Mouse (Mus musculus): ENCODE data around the gene Cfap36.

Cfap36 gene

GRCm38 (mm10) chr11:29246883-29247650 is at the start of gene Cfap36:
Gene Cfap36 (minus strand): TSS chr11:29247409.
- DNase-seq = peak; percentile 83 to 90

- DNase-seq = no peak
Observed at GRCm38 (mm10) chr11:29287305-29287704, 40.1 kb upstream of the Cfap36 start.

GRCm38 (mm10) chr11:29286040-29286439 is 38.8 kb upstream of the Cfap36 start:
- no peak for DNase-seq

- DNase-seq = no peak
Observed at GRCm38 (mm10) chr11:29274758-29275157, 27.5 kb upstream of the Cfap36 start.

GRCm38 (mm10) chr11:29267824-29268223 is 20.6 kb upstream of the Cfap36 start:
- DNase-seq = no peak

GRCm38 (mm10) chr11:29254643-29255042 is 7.4 kb upstream of the Cfap36 start:
- DNase-seq = no peak

GRCm38 (mm10) chr11:29248386-29248785 is 1.2 kb upstream of the Cfap36 start:
- no peak for DNase-seq

GRCm38 (mm10) chr11:29247725-29248124 is 516 bp upstream of the Cfap36 start:
- no peak for DNase-seq

- DNase-seq = no peak
Observed at GRCm38 (mm10) chr11:29245988-29246387, 1.2 kb downstream of the Cfap36 start.

- DNase-seq = no peak
Observed at GRCm38 (mm10) chr11:29241961-29242360, 5.2 kb downstream of the Cfap36 start.

GRCm38 (mm10) chr11:29239353-29239752 is 7.9 kb downstream of the Cfap36 start:
- no peak for DNase-seq

GRCm38 (mm10) chr11:29238551-29238950 is 8.7 kb downstream of the Cfap36 start:
- DNase-seq = no peak

GRCm38 (mm10) chr11:29238047-29238446 is 9.2 kb downstream of the Cfap36 start:
- no peak for DNase-seq

- no peak for DNase-seq
Observed at GRCm38 (mm10) chr11:29237364-29237763, 9.8 kb downstream of the Cfap36 start.

GRCm38 (mm10) chr11:29233569-29233968 is 13.6 kb downstream of the Cfap36 start:
- DNase-seq = no peak

- DNase-seq = no peak
Observed at GRCm38 (mm10) chr11:29228957-29229356, 18.3 kb downstream of the Cfap36 start.

- no peak for DNase-seq
Observed at GRCm38 (mm10) chr11:29224754-29225153, 22.5 kb downstream of the Cfap36 start.

- DNase-seq = no peak
Observed at GRCm38 (mm10) chr11:29222310-29222709, 24.9 kb downstream of the Cfap36 start.

GRCm38 (mm10) chr11:29219055-29219454 is 28.2 kb downstream of the Cfap36 start:
- DNase-seq = no peak

GRCm38 (mm10) chr11:29216196-29216595 is 31.0 kb downstream of the Cfap36 start:
- DNase-seq = no peak

GRCm38 (mm10) chr11:29209774-29210173 is 37.4 kb downstream of the Cfap36 start:
- DNase-seq = no peak

- no peak for DNase-seq
Observed at GRCm38 (mm10) chr11:29203653-29204052, 43.6 kb downstream of the Cfap36 start.

GRCm38 (mm10) chr11:29188981-29189380 is 58.2 kb downstream of the Cfap36 start:
- no peak for DNase-seq

- DNase-seq = no peak
Observed at GRCm38 (mm10) chr11:29181751-29182150, 65.5 kb downstream of the Cfap36 start.

GRCm38 (mm10) chr11:29180657-29181056 is 66.6 kb downstream of the Cfap36 start:
- no peak for DNase-seq
